Mouse (Mus musculus) heart, postnatal 10 days (tissue): ENCODE measurements around the gene Pard3b. TPM values are rescaled to one million over a fixed set of nuclear protein-coding genes. Genes with fewer than 3 reads are reported as not detected.

Experiments
- DNase-seq, 2 experiments: peaks; one replicate each; pipeline ENCODE4 v3.0.0; 2021
- intact Hi-C: fragments of 180-260 bp; cut with DNase I; formaldehyde crosslinking; loops from one replicate; pipeline ENCODE4 v1.15.1; 2025
- total RNA-seq, 2 experiments: library from RNA; stranded (reverse); gene quantifications; 2 replicates each; pipeline ENCODE4 v1.2.3; 2021

Gene Pard3b
- total RNA-seq, 2 experiments from 2014 or later = 16.4 to 16.6 TPM

DNA sequence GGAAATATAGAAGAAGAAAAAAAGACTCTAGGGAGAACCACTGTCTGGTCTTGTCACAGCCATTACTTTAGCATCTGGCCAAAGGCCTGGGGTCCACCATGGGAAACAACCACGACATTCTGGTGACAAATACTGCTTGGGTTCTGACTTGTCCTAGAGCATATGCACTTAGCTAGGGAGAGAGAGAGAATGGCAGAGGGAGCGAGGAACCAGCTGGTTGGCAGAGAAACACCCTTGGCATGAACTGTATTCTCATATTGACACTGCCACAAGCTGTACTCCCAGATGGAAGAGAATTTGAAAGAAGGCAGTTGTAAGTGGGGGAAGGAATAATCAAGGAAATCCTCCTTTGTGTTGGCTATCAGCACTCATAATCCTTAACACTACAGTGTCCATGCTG is 577.2 kb downstream of the Pard3b start:
- intact Hi-C loops = no loop called here
- no peak for DNase-seq

DNA sequence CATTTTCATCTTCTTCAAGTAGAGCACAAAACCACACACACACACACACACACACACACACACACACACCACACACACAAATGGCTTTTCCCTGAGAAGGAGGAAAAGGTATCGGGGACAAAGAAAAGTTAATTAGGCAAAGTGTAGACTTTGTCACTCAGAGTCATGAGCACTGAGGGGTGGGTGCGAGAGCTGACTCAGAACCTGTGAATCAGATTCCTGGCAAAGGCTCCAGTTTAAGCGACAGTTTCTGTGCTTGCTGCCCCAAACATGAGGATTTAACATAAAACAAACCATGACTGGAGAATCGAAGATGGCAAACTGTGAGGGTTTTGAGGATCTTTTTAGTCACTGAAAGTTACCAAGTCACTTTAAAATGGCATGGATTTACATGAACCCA is 577.9 kb downstream of the Pard3b start:
- intact Hi-C loops = no loop called here
- no peak for DNase-seq

DNA sequence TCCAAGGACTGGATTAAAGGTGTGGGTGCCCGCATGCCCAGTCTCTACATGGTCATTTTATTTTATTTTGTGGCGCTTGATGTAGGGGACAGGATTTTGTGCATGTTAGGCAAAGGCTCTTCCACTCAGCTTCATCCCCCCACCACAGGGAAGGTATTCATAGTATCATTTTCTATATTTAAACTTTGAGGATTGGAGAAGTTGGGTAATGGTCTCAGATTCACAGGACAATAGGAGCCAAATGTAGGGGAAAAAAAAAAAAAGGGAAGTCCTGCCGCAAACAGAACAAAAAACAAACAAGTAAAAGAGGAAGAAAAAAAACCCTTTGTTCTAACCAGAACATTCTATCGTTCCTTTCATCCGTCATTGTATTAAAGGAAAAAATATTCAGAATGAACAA is 590.5 kb downstream of the Pard3b start:
- no peak for DNase-seq
- intact Hi-C loops = no loop called here

DNA sequence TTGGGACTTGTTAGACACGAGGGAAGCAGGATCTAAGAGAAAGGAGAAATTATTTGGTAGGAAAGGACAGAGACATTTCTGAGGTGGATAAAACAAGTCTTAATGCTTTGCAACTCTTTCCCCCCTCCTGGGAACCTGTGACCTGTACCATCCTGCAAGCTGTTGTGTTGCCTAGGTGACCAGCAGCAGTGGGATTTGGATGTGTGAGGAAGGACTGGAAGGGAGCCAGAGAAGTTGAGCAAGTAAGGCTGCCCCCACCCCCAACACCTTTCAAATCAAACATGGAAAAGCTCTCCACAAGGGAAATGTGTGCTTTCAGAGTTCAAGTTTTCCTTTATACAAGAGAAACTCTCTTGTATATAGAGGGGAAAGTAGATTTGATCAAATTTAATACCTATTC is 595.4 kb downstream of the Pard3b start:
- intact Hi-C loops = no loop called here
- no peak for DNase-seq

DNA sequence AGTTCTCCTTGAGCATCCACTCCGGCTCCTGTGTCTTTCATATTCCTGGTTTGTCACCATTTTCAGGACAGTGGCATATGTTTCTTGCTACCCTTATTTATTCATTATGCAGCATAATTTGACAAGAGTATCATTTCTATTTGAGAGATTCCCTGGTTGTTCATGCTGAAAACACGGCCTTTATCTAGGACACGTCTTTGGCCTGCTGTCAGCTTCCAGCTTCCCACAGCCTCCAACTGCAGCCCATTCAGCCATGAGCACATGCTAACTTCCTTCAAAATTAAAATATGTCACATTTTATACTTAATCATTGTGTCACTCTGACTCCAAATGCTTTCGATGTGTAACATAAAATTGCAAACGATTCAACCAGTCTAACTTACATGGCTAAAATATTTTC is 596.5 kb downstream of the Pard3b start:
- intact Hi-C loops = no loop called here
- DNase-seq = no peak

DNA sequence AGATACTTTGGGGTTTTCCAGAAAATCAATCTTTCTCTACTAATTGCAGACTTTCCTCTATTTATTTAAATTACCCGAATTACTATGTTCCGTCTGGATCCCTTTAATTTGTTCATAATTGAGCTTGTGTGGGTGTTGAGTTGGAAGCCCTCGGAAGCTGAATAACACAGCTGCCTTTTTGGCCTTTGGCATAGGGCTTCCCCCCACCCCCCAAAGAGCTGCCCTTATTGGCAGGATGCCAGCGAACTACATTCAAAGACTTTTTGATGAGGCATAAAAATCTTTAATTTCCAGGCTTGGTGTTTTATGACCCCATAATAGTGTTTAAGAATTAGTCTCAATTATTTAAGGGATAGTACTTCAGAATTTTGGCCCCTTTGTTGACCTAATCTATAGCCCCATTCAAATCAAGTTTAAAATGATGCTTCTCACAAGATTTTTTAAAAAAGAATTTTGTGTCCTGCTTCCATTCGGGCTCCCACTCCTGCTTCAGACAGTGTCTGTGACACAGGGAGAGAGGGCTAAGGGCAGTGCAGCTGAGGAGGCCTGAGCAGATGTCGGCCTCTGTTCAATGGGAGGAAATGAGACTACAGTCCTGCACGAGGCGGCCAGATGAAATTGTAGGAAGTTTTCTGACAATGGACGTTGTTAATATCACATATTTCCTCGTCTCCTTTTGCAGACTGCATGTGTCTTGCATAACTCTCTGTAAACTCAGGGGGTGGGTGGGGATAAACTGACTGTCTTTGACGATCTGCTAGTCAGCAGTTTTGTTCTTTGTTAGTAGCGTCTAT is 605.8 kb downstream of the Pard3b start:
- peak; percentile 21 to 29 for DNase-seq
- intact Hi-C loops = no loop called here

DNA sequence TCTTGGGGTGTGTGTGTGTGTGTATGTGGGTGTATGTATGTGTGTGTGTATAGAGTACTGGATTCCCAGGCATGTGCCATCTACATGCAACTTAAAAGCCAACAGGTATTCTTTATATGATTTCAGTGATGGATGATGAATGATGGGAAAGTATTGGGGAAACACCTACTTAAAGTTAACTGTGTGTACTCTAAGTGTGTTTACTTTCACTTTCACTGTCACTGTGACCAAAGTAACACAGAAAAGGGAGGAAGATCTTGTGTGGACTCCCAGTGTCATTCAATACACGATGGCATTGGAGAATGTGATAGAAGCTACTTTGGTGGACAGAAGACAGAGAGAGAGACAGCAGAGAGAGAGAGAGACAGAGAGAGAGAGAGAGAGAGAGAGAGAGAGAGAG is 613.8 kb downstream of the Pard3b start:
- no peak for DNase-seq
- intact Hi-C loops = no loop called here

DNA sequence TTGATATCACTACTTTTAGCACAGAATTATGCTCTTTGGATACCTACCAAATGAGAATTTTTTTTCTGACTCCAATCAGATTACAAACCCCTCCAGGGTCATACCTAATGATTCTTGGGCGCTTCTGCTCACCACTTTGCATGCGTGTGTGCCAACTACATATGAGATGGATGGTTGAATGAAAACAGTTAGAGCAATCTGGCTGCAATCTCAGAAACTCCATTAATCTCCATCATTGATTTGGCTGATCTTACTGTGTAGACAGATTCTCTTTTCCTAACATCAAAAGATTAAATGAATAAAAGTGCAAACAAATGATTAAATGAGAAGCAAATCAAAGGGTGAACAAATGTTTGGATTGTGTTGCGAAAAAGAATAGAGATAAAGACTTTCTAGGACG is 615.7 kb downstream of the Pard3b start:
- intact Hi-C loops = no loop called here
- no peak for DNase-seq

DNA sequence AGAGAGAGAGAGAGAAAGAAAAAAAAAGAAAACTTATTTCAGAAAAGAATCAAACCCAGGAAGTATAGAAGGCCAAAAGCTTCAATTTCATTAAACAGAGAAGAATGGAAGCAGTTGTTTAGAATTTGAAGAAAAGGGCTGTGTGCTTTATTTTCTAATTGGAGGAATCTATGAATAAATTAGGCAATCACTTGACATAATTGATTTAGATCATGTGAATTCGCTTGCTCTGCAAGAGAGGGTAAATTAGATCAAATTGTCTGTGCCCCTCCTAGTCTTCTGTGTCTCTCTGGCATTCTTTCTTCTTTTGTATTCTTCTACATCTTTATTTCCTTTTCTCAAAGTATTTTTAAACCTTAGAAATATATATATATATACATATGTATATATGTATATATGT is 616.3 kb downstream of the Pard3b start:
- intact Hi-C loops = no loop called here
- DNase-seq = no peak

DNA sequence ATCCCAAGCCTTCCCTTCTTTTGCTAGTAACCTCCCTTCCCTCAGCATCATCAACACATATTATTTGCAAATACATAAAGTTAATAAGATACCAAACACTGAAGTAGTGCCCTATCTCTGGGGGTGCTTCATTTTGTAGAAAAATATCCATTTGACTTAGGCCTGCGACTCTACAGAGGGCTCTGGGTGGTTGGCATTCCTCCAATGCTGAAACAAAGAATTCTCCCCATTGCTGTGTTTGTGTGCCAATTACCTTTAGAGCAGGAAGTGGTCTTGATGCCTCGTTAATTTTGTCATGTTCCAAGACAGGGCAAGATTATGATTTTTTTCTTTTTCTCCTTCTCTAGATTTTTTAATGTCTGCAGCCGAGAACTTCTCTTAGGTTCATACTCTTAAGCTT is 637.8 kb downstream of the Pard3b start:
- intact Hi-C loops = no loop called here
- no peak for DNase-seq

DNA sequence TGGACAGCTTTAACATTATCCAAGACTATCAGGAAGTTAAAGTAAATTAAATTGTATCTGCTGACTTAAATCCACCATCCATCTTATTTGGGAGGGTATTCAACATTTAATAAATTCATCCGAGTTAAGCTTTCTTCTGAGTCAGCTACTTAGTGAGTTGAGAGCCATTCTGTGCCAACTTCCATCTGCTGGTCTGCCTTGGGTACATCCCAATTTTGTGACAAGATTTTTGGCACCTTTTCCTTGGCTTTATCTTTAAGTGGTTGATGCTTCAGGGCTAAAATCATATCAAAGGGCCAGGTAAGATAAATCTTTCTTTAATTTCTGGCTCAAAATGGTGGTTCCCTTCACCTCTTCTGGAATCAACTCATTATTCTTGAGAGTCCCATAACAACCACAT is 640.0 kb downstream of the Pard3b start:
- intact Hi-C loops = no loop called here
- DNase-seq = no peak

DNA sequence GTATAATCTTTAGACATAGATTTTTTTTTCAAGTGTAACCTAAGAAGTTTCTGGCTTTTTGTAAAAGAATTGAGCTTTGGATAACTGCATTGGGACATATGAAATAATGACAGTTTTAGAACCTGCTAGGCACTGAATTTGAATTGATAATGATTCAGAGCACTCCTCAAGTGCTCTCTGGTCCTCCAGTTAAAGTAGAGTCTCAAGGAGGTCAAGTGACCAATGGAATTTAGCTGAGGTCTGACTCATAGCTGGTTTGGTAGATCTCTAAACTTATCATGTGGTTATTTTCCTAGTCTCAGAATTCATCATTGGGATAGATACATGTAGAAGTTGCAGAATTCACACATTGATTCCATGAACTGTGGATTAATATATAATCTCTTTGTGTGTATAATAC is 642.0 kb downstream of the Pard3b start:
- no peak for DNase-seq
- intact Hi-C loops = no loop called here

DNA sequence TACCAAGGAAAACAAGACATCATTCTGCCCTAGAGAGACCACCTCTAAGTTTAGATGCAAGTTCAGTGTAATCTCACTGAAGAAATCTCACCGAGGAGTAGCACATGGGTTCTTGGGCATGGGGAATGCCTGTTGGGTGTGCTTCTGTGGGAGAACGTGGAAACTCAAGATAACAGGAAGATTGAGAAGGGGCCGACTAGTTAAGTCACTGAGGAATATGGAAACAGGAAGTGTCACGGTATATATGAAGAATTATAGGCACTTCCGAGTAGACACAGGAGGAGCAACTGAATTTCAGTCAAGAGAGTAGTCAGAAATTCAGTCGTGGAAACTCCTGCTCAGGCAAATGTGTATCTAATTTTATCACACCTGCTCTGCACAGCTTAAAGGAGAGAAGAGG is 644.2 kb downstream of the Pard3b start:
- intact Hi-C loops = no loop called here
- no peak for DNase-seq

DNA sequence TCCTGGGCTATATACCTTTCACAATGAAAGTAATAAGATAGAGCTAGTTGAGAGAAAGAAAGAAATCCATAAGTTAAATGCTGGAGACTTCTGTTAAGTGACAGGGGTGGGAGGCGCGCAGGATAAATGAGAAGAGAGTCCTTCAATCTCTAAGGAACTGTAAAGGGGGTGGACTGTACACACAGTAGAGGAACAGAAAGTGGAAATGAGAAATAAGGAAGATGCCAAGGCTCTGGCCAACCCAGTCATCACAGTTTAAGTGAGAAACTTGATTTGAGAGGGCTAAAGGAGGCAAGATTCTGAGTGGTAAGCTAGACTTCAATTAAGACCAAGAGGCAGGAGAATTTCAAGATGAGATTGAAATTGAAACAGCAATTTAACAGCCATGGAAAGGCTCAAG is 645.0 kb downstream of the Pard3b start:
- intact Hi-C loops = no loop called here
- no peak for DNase-seq

DNA sequence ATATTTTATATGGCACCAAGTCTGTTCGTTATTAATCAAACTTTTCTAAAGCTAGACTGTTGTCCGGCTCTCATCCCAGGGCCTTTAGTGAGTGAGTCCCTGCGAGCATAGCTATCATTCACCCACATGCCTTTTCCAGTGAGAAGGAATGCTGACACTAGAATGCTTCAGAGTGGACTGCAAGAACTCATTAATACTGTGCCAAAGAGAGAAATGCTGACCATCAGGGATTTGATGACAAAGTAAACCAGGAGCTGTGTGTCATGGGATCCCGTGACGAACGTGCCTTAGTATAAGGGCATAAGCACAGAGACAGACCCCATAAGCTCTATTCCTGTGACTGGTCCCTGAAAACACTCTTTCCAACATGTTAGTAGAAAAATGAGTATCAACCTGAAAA is 670.8 kb downstream of the Pard3b start:
- DNase-seq = no peak
- intact Hi-C loops = no loop called here

DNA sequence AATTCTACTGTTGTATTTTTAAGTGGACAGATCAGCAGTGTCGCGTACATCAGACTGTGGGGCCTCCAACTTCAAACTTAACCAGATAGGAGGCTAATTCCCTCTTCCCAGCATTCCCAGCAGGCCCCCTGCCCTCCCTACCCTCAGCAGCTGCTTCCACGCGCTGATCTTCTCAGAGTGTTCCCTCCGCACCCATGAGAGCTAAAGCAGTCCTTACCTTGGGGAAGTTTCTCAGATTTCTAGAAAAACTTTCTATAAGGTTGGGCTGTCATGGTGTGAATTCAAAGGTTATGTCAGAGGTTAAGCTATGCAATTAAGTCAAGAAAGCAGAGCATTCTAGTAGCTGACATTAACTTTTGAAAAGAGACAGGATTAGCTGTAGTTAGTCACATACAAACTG is 686.6 kb downstream of the Pard3b start:
- intact Hi-C loops = no loop called here
- no peak for DNase-seq

DNA sequence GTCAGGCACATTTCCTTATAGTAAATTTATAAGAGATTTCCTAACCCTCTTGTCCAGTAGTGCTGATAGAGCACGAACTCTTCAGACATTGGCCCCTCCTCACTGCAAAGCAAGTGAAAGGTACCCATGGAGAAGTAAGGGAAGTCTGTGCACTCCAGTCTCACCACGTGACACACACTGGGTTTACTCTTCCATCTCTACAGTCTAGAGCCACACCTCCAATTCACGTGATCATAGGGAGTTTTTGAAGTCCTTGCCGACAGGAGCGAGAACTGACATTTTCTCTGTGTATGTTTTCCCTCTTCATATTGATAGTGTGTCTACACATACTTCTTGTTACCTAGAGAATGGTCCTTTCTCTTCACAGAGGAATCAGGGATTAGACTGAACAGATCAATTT is 689.1 kb downstream of the Pard3b start:
- intact Hi-C loops = no loop called here
- no peak for DNase-seq

DNA sequence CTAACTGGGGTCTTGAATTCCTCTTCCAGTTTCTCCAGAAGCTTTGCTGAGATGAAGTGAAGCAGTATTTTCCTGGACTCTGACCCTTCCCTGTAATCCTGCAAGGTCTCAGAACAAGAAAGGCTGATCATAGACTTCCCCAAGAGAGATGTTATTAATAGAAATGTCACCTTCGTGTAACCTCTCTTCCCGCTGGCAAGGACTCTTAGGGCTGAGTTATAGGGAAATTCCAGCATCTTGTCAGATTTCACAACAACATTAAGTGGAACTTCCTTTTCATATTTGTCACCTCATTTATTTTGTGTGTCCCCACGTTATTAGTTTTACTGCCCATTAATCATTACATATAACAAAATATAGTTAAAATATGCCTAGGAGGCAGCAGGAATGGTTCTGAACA is 690.2 kb downstream of the Pard3b start:
- DNase-seq = peak in 1 of 2 experiments; percentile 7

DNA sequence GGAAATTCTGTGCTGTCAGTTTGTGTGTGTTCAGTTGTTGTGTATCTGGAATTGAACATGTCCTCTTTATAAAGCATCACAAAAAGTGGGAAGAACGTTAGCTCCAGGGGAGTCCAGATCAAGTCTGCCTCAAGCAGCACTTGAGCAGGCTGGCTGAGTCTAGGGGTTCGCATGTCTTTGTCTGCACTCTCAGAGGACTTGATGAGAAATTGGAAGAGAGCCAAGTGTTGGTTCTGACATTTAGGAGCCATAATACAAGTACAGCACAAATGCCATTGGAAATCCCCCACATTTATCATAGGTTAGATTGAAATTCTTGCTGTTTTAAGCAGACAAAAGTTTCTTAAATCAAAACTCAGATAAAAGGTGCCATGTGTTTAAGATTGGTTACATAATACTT is 694.4 kb downstream of the Pard3b start:
- no peak for DNase-seq
- intact Hi-C loops = no loop called here

More for the DNA sequence above, 690.2 kb downstream of the Pard3b start:
- intact Hi-C loops = no loop called here

DNA sequence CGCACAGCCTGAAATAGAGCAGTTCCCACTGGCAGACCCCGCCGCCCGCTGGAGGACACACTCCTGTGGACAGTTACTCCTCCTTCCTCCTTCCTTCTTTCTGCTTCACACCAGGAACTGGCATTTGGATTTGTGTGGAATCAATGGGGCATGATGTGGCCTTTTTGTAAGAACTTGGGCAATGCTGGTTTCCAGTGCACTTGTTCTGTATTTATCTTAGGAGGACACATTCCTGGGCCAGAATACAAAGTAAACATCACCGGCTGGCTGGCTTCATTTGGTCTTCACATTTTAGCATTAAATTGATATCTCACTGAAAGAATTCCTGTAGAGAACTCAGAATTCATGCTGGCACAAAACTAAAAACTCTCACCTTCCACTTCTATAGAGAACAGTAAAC is 695.6 kb downstream of the Pard3b start:
- DNase-seq = no peak
- intact Hi-C loops = no loop called here

DNA sequence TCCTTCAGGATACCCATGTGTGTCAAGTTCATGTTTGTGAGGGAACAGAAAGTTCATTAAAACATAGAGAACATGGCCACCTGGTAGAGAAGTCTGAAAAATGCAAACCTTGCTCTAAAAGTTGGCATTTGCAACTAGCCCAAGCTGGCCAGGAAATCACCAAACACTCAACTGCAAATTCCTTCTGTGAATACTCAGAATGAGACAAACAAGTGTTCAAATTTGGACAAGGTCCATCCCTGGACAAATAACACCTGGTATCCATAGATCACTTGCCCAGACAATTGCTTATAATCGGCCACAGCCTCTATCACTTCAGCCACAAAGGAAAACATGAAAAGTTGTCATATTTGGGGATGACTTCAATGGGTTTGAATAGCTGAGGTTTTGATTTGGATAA is 701.6 kb downstream of the Pard3b start:
- intact Hi-C loops = no loop called here

DNA sequence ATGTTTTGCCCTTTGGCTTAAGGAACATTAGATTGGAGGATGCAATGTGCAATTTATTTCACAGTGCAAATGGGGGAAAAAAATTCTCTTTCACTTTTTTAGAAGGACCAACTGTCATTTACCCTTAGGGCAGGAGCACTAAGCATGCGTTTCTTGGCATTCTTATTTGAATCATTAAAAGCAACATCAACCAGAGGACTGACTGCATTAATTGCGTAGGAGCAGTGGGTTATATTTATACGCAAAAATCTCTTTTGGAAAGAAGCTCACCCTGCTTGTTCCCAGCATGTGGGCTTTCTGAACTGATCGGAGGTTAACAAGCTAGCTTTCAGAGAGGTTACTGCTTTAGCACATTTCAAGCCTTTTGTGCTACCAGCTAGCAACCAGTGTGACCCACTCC is 705.7 kb downstream of the Pard3b start:
- no peak for DNase-seq
- intact Hi-C loops = no loop called here

More for the DNA sequence above, 701.6 kb downstream of the Pard3b start:
- no peak for DNase-seq

DNA sequence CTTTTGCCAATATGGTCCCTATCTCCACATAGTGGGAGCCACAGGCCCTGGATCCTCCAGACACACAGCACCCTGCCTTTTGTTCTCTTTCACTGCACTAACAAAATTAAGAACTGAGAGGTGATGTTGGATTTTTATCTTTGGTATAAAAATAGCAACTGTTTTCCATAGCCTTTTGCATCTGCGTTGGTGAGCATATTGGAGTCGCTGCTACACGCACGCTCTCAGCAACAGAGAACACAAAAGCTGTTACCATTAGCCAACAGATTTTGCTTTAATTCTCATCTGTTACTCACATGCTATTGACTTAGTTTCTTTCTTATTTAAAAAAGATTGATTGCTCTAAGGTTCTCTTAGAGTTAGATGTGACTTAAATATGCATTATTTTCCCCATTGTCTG is 709.7 kb downstream of the Pard3b start:
- no peak for DNase-seq
- intact Hi-C loops = no loop called here
